Comparison of ENCODE assay signal across 16 mouse cellular contexts in the genomic region with DNA sequence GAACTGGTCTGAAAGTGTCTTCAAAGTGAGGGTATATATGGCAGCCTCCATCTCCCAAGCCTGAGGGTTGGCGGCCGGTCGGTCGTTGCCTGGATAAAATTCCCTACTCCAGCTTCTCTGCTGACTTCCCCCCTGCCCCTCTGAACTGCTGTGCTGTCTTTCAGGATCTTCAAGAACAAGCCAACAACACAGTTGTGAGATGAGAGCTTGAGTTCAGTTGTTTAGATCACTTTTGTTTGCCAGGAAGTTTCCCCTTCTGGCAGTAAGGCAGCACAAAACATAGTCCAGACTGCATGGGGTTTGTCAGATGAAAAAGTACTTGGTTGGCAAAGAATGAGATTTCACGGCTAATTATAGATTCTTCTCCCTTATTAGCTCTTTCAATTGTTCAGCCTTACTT.
DNase-seq lines count a peak whose midpoint lies in the region; ATAC-seq and TF ChIP-seq lines count a peak whose summit lies in the region.
"Had no signal": no experiment of that assay in that cellular context is flagged by ENCODE, and none has a peak within 500 bp of the region (broad histone marks: within the 10 kb centered on the region; RNA-seq: fewer than 3 reads in every experiment).

No protein-coding gene starts in this region.

- no peaks in the 10 kb centered on the region for H3K27me3 ChIP-seq in kidney, adult 2 months (replicated peaks; ENCODE audit: control insufficient read depth, insufficient read depth, low read length)
- no peaks in the 10 kb centered on the region for H3K27me3 ChIP-seq in midbrain, postnatal 0 days (ENCODE audit: insufficient read depth, low read length)
- no peaks in the 10 kb centered on the region for H3K27me3 ChIP-seq in midbrain, embryonic 16.5 days (ENCODE audit: control insufficient read depth, insufficient read depth, low read depth, low read length)
- no peaks in the 10 kb centered on the region for H3K27me3 ChIP-seq in limb, embryonic 10.5 days (ENCODE audit: low read depth, poor library complexity, severe bottlenecking)
- H3K27me3 ChIP-seq: forebrain, embryonic 13.5 days had no signal

- 55% methylated on average over 5 of the region's 5 CpGs for WGBS in kidney, adult 2 months
- 47% methylated on average over 5 of the region's 5 CpGs for WGBS in midbrain, postnatal 0 days
- WGBS in midbrain, embryonic 16.5 days = 47% methylated on average over 5 of the region's 5 CpGs
- 84% methylated on average over 5 of the region's 5 CpGs for WGBS in limb, embryonic 10.5 days

- H3K4me1 ChIP-seq in kidney, adult 2 months (ENCODE audit: control insufficient read depth, insufficient read depth, low read length) = no peaks in the 10 kb centered on the region; the same call in 1 of the 2 replicates
- no peaks in the 10 kb centered on the region for H3K4me1 ChIP-seq in midbrain, postnatal 0 days (ENCODE audit: insufficient read depth, low read length)
- no peaks in the 10 kb centered on the region for H3K4me1 ChIP-seq in midbrain, embryonic 16.5 days (ENCODE audit: control insufficient read depth, insufficient read depth, low read length)
- 0 out of 2 replicates have a peak, but pooled peaks cover 3% of the 10 kb centered on the region for H3K4me1 ChIP-seq in limb, embryonic 10.5 days
- H3K4me1 ChIP-seq: forebrain, embryonic 13.5 days had no signal

- no peak for TF ChIP-seq CTCF in kidney, adult 2 months (conservative IDR thresholded peaks at IDR 0.05; ENCODE audit: insufficient read depth, insufficient read length, low read depth, low read length)
- TF ChIP-seq CTCF in midbrain, postnatal 0 days (IDR thresholded peaks at IDR 0.05) = no peak

- no peak for ATAC-seq in midbrain, postnatal 0 days (ENCODE audit: low FRiP score)
- no peak for ATAC-seq in midbrain, embryonic 16.5 days
- ATAC-seq: CD4-positive, CD25-positive, alpha-beta regulatory T cell, adult 4 months; forebrain, embryonic 13.5 days; Patski had no signal

- H3K4me3 ChIP-seq in kidney, adult 2 months (ENCODE audit: insufficient read depth, low read depth, low read length) = no peak overlapping the region
- no peak overlapping the region for H3K4me3 ChIP-seq in midbrain, postnatal 0 days (ENCODE audit: low read depth, low read length)
- no peak overlapping the region for H3K4me3 ChIP-seq in midbrain, embryonic 16.5 days (ENCODE audit: low read depth, low read length)
- H3K4me3 ChIP-seq in limb, embryonic 10.5 days = no peak overlapping the region
- H3K4me3 ChIP-seq: forebrain, embryonic 13.5 days had no signal

- TF ChIP-seq POLR2A in kidney, adult 2 months (IDR thresholded peaks at IDR 0.05; ENCODE audit: low read depth, low read length) = no peak

- peak; percentile 27 for DNase-seq in kidney, adult 2 months
- DNase-seq in kidney, postnatal 14 days = no peak
- DNase-seq in midbrain, postnatal 0 days (ENCODE audit: low spot score) = peak; percentile 50
- DNase-seq in heart, postnatal 36 days = peak; percentile 22 to 35
- DNase-seq in MN1 (ENCODE audit: low spot score) = no peak
- no peak for DNase-seq in spleen, adult 12 weeks (ENCODE audit: low spot score)
- no peak for DNase-seq in limb, embryonic 10.5 days (ENCODE audit: low spot score)
- DNase-seq: adrenal gland, adult 8-10 months; cerebellum, adult 11-12 months; embryo, embryonic 11 days; gastrocnemius, postnatal 36 days; thymus, postnatal 14 days had no signal

- H3K9ac ChIP-seq in midbrain, postnatal 0 days (replicated peaks; ENCODE audit: low read length, poor library complexity, severe bottlenecking) = no peak overlapping the region
- H3K9ac ChIP-seq in midbrain, embryonic 16.5 days (ENCODE audit: low read depth, low read length) = no peak overlapping the region
- H3K9ac ChIP-seq: forebrain, embryonic 13.5 days had no signal

- no peak overlapping the region for H3K4me2 ChIP-seq in midbrain, postnatal 0 days (ENCODE audit: low read depth, low read length, poor library complexity, severe bottlenecking)
- no peak overlapping the region for H3K4me2 ChIP-seq in midbrain, embryonic 16.5 days (ENCODE audit: low read length)
- H3K4me2 ChIP-seq: forebrain, embryonic 13.5 days had no signal

- intact Hi-C loops in heart, postnatal 36 days (cut with DNase I) = loop anchor here (1.0 kb wide), 1 partner anchor 64 kb away; a partner anchor contains a TSS

- H3K9me3 ChIP-seq in midbrain, postnatal 0 days (ENCODE audit: low read length) = no peaks in the 10 kb centered on the region
- no peaks in the 10 kb centered on the region for H3K9me3 ChIP-seq in midbrain, embryonic 16.5 days (replicated peaks; ENCODE audit: control insufficient read depth, low read length, poor library complexity, severe bottlenecking)
- no peaks in the 10 kb centered on the region; the same call in 1 of the 2 replicates for H3K9me3 ChIP-seq in limb, embryonic 10.5 days (replicated peaks)
- H3K9me3 ChIP-seq: forebrain, embryonic 13.5 days had no signal

- no peaks in the 10 kb centered on the region for H3K36me3 ChIP-seq in kidney, adult 2 months (ENCODE audit: control insufficient read depth, insufficient read depth, low read length)
- H3K36me3 ChIP-seq in midbrain, postnatal 0 days (ENCODE audit: insufficient read depth, low read length) = no peaks in the 10 kb centered on the region
- no peaks in the 10 kb centered on the region for H3K36me3 ChIP-seq in midbrain, embryonic 16.5 days (ENCODE audit: control insufficient read depth, insufficient read depth, low read length)
- H3K36me3 ChIP-seq in limb, embryonic 10.5 days = peaks cover 40% of the 10 kb centered on the region

- H3K27ac ChIP-seq in kidney, adult 2 months (ENCODE audit: insufficient read depth, low read depth, low read length) = peak overlapping the region; percentile 78
- no peak overlapping the region for H3K27ac ChIP-seq in midbrain, postnatal 0 days (ENCODE audit: low read depth, low read length)
- no peak overlapping the region for H3K27ac ChIP-seq in midbrain, embryonic 16.5 days (ENCODE audit: low read length)
- H3K27ac ChIP-seq in limb, embryonic 10.5 days = no peak overlapping the region
- H3K27ac ChIP-seq: forebrain, embryonic 13.5 days had no signal

Comparison
In these comparisons a context has a peak if more than half of its experiments do, and no peak if none do; other contexts are left out.
1. DNase-seq: peak in kidney, adult 2 months (single experiment), midbrain, postnatal 0 days (single experiment) and heart, postnatal 36 days (2 of 2); none in kidney, postnatal 14 days (single experiment), MN1 (single experiment), spleen, adult 12 weeks (single experiment) and limb, embryonic 10.5 days (single experiment).